Mouse (Mus musculus): ENCODE measurements around the gene Csmd2.

Gene Csmd2

DNA sequence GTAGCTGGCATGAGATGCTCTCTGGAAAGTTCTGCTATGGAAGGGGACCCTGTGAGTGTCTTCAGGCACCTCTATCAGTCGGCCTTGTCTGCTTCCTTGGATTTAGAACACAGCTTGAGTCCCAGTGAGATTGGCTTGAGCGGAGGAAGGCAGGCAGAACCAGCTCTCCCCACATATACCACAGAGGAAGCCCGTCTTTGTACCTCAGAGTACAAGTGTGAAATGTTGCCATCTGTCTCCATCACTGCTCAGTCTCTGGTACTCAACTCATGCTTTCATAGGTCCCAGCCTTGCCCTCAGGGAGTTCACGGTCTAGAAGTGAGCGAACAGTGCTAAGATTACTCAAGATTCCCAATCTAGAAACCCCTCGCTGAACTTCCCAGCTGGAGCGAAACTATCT, 352.8 kb downstream of the Csmd2 start:
- DNase-seq (ENCODE audit: low spot score) = no peak

DNA sequence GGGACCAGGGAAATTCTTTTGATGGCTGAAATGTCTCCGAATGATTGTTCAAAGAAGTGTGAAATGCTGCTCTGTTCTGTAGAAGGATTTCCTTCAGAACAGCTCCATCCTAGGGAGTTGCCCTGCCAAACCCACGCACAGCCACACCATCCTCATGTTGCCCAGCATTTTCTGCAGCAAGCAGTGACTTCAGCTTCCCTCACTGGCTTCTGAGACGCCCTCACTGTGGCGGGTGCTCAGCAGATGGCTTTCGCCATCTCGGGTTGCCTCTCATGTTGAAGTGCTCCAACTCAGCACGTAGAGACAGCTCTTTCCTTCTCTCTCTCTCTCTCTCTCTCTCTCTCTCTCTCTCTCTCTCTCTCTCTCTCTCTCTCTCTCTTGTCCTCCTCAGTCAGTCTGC, 353.7 kb downstream of the Csmd2 start:
- no peak for DNase-seq (ENCODE audit: low spot score)

DNA sequence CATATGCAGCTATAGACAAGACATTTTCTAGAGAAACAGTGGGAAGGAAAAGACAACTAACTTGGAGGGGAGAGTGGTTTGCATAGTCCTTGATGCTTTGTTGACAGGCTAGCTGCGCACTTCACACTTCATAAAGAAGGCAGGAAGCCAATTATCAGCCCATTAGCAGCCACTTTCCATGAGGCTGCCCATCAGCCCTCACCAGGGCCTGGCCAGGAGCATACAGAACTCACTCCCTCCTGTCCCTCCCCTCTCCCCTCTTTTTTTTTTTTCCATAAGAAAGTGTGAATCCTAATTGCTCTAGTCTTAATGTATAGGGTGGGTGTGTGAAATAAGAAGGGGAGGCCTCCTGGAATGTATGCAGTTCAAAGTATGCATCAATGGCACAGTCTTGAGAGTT, 354.6 kb downstream of the Csmd2 start:
- no peak for DNase-seq (ENCODE audit: low spot score)

DNA sequence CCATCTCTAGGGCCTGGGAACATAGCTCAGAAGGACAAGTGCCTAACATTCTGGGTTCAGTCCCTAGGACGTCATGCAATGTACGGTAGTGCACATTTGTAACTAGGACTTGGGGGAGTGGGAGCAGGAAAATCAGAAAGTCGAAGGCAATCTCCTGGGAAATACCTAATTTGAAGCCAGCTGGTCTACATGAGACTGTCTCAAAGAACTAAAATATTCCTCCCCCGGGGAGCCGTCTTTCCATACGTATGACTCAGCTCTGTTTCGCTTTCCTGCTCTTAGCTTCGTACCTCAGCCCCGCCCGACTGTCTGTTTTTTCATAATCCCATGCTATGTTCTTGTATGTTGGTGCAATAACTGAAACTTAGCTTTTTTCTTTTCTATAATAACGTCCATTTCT, 371.1 kb downstream of the Csmd2 start:
- DNase-seq (ENCODE audit: low spot score) = no peak

DNA sequence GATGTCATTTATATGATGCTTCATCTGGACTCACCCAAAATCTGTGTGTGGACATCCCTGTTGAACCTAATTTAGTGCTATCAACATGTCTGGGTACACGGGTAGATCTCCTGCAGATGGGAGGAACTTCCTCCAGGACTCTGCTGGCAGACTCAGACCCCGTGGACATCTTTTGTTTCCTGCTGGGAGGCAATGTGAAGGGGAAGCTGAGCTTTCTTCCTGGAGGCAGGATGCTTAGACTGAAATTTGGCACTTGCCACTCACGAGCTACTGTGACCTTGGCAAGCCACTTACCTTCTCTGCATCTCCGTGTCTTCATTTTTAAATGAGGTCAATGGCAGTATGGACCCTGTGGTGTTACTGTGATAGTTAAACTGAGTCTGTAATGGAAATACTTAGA, 378.2 kb downstream of the Csmd2 start:
- DNase-seq (ENCODE audit: low spot score) = no peak

DNA sequence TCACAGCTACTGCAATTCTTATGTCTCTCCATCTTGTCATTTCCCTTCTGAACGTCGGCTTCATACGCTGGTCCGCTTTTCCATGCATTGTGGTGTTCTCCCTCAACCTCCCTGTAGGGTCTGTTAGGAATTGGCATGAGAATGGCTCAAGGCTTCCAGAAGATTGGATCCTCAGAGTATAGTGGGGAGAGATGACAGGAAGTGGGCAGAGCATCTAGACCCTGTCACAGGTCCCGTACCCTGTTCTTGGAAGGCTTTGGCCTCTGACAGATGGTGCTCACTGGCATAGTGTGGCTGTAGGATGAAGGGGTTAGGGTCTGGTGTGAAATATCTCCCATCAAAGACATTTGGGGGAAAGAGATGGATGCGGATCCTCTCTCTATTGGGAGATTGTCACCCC, 380.4 kb downstream of the Csmd2 start:
- DNase-seq (ENCODE audit: low spot score) = no peak

DNA sequence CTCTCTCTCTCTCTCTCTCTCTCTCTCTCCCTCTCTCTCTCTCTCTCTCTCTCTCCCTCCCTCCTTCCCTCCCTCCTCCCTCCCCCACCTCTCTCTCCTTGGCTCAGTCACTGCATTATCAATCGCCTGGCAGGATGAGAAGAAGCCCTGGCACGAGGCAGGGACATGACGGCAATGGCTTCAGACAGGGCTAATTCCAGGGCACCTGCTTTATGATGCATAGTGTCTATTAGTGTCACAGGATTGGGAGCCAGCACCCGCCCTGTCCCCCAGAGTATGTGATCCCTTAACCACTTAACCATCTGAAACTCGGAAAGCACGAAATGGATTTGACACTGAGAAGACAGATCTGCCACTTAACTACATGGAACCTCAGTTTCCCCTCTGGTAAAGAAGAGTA, 384.1 kb downstream of the Csmd2 start:
- DNase-seq (ENCODE audit: low spot score) = no peak

DNA sequence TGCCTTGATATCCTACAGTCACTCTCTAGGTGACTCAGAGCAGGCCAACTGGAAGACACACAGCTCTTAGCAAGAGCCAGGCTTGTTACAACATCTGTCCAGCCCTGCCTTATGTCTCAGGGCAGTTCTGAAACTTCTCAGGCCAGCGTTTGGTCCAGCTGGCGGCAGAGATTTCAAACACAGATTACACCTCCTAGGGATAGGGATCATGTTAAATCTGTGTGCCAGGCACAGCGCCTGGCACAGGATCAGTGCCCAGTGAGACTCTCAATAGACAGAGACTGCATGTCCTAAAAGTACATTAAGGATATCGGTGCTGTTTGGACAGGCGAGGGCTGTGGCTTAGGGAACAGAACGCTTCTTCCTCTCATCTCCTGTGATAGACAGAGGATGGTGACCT, 385.5 kb downstream of the Csmd2 start:
- no peak for DNase-seq (ENCODE audit: low spot score)

DNA sequence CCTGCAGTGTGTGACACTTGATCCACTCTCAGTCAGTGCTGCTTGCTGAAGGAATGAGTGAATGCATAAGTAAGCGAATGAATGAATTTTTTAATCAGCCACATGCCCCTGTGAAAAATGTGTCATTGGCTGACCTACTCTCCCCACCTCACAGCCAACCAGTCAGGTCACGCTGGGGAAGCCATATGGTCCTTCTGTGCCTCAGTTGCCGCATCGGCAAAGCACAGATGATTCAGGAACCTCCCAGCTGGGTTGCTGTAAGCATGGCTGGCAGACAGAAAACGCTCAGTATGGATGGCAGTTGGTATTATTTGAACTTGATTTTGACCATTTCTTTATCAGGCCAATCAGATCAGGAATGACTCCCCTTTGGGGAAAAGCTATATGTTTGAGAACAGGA, 386.4 kb downstream of the Csmd2 start:
- DNase-seq (ENCODE audit: low spot score) = no peak

DNA sequence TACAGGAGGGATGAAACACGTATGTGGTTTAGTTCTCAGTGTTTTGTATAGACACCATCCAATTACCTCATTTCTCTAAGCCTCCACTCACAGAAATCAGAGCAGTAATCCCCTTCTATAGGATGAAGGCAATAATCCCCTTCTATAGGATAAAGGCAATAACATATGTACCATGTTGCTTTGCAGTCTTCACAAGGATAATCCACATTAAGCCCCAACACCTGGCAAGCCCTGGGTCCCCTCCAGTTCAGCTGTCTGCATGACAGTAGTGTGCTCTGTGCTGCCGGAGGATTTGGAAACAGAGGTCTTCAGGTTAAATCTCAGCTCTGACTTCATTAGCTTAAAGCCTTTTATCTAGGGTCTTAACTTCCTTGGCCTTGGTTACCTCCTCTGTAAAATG, 391.3 kb downstream of the Csmd2 start:
- DNase-seq (ENCODE audit: low spot score) = no peak

DNA sequence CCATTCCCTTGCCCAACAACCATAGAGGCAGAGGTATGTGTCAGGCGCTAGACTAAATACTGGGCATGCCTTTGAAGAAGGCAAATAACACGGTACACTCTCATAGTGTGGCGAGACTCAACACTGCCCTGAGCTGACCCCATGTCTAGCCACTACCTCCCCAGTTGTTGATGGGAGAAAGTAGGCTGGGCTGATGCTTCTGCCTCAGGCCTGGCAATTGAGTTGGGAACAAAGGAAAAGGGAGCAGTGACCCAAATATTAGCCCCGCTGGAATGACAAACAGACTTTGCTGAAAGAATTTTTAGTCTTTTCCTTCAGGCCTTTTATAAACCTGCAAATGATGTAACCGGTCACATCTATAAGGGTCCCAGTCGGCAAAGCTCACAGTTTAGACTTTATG, 393.7 kb downstream of the Csmd2 start:
- DNase-seq (ENCODE audit: low spot score) = no peak

DNA sequence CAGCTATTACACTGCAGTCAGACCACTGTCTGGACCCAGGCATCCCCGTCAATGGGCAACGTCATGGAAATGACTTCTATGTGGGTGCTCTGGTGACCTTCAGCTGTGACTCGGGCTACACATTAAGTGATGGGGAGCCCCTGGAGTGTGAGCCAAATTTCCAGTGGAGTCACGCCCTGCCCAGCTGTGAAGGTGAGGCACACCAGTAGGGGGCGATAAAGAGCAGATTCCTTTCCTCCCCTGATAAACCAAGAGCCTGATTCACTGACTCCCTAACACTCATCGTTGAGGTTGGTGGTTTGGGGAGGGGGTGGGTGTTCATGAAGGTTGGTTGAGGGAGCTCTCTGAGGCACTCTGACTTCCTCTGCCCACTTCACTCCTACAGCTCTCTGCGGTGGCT, 396.1 kb downstream of the Csmd2 start:
- no peak for DNase-seq (ENCODE audit: low spot score)

DNA sequence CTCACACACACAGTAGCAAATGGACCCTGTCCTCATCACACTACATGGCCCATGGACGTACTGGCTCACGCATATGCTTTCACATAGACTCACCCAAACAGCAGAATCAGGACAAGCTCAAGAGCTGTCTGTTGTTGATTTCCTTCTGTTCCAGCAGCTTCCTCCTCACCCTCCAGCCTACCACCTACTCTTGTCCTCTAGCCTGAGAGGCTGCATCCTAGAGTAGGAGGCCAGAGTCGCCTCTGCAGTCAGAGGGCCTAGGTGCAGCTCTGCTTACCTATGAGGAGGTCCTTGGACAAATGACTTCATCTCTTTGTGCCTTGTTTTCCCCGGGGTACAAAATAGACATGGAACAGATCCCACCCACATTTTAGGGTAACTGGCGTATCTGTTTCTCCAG, 403.8 kb downstream of the Csmd2 start:
- DNase-seq (ENCODE audit: low spot score) = no peak

DNA sequence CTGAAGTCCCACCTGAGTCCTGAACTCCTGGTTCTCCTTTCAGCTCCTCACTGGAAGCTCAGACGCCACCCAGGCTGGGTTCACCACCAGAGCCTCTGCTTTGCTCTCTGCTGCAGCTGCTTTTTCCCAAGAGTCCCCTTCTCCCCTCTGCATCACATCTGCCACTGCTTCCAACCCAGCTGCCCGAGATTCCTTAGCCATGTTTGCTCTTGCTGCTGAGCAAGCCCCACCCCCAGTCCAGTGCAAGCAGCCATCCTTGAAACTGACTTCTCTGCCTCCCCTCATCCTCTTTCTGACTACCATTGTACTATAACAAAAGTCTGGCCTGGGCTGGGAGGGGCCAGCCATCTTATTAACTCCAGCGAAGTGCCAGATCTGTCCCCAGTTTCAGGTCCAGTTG, 404.6 kb downstream of the Csmd2 start:
- DNase-seq (ENCODE audit: low spot score) = no peak

DNA sequence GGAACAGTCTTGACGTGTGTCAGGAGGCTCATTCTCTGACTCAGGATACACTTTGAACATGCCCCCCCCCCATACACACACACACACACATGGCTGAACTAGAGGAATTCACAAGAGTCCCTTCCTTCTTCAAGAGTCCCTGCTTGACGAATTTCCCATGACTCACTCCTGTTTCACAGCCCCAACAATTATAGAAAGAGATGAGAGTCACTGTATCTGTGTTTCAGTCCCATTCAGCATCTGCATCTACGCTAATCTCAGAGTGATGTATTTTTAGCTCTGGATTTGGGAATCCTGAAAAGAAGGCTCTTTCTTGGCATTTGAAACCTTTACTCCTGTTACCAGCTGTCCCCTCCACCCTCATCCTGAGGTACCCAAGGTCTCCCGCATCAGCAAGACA, 406.2 kb downstream of the Csmd2 start:
- no peak for DNase-seq (ENCODE audit: low spot score)

DNA sequence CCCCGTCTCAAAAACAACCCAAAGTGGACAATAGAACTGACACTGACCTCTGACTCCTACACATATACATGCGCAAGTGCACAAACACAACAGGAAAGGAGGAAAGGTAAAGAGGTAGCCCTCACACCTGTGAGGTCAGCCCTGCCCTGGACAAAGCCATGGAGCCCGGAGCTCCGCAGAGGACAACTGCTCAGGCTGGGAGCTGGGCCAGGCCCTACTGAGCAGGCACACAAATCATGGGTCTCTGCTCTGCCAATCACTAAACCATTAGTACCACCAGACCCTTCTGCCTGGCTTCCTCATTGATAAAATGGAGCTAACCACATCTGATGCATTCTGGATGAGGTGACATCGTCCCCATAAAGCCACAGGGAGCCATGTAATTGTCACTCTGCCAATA, 409.0 kb downstream of the Csmd2 start:
- no peak for DNase-seq (ENCODE audit: low spot score)

DNA sequence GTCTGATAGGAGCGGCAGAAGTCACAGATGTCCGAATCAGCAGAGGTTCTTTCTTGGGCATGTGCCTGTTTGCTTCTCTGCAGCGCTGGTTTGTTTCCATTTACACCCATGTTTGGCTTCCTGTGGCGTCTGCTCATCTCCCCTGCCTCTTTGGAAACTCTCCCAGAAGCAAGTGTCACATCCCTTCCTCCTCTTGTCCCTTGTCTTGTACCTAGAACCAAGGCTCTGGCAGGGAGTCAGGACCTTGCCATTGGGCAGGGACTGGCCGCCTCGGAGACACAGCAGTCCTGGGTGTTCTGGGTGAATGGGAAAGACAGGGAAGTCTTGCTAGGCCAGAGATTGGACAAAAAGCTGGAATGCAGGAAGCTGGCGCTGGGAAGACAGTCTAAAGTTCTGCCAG, 410.1 kb downstream of the Csmd2 start:
- no peak for DNase-seq (ENCODE audit: low spot score)

DNA sequence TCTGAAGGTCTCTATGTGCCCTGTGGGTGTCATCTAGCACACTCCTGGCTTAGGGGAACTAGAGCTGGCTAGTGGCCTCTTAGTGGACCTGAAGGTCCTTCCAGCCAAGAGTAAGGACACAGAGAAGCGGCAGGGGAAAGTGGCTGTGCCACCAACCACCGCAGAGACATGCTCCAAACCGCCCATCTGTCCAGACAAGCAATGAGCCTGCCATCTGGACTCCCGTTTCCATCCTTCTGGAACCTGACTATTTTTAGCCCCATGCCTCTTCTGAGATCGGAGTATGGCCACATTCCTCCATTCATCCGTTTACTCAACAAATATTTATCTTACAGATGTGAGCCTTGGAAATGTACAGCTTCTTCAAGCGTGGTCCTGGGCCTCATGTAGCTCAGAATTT, 411.3 kb downstream of the Csmd2 start:
- no peak for DNase-seq (ENCODE audit: low spot score)

DNA sequence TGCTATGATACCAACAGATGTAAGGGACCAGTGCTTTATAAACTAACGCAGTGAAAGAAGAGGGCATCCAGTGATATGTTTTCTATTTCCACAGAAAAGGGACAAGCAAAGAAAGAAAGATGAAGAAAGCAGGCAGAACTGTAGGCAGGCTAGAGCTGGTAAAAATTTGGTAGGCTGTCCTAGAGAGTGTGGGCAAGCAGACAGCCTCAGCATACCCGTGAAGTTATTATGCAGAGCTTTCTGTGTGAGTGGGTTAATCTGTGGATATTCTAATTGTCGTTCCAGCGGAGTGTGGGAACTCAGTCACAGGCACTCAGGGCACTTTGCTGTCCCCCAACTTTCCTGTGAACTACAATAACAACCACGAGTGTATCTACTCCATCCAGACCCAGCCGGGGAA, 412.4 kb downstream of the Csmd2 start:
- no peak for DNase-seq (ENCODE audit: low spot score)

DNA sequence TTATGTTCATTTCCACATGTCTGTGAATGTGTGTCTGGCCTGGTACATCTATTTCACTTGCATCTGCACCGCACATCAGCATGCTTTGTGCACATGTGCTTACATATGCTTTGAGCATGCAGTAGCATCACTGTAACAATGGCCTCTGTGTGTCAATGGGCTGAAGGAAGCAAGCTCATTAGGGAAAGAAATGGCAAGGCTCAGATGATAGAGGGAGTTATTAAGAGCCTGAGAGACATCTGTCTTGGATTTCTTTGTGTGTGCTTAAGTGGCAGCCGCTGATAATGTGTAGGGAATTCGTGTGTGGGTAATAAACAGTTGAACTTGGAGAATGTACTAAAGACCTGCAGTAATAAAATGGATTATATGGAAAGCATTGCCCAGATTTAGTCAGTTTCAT, 413.9 kb downstream of the Csmd2 start:
- no peak for DNase-seq (ENCODE audit: low spot score)

DNA sequence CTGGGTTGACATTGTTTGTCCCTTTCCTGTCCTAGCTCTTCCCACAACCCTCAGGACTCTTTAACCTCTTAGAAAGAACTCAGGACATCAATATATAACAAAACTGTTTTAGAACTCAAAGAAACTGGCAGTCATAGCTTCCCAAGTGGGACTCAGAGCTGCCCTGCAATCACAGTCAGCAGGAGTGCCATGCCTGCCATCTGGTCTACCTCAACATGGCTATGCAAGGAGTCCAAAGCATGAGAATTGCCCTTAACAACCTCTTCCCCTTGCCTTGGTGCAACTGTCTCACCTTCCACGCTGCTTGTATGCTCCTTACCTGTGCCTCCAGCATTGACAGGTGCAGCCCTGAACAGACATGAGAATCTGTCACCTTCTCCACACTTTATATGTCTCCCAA, 415.0 kb downstream of the Csmd2 start:
- DNase-seq (ENCODE audit: low spot score) = no peak

DNA sequence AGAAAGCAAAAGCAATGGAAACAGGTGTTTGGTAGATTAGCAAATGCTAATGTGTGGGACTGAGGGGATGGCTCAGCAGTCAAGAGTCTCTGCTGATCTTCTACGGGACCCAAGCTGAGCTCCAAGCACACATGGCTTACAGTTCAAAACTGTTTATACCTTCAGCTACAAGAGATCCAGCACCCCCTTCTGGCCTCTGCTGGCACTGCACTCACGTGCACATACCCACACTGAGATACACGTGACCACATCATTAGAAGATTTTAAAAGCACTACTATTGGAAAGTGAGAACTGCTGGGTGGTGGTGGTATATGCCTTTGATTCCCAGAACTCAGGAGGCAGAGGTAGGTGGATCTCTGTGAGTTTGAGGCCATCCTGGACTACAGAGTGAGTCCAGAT, 417.9 kb downstream of the Csmd2 start:
- no peak for DNase-seq (ENCODE audit: low spot score)

DNA sequence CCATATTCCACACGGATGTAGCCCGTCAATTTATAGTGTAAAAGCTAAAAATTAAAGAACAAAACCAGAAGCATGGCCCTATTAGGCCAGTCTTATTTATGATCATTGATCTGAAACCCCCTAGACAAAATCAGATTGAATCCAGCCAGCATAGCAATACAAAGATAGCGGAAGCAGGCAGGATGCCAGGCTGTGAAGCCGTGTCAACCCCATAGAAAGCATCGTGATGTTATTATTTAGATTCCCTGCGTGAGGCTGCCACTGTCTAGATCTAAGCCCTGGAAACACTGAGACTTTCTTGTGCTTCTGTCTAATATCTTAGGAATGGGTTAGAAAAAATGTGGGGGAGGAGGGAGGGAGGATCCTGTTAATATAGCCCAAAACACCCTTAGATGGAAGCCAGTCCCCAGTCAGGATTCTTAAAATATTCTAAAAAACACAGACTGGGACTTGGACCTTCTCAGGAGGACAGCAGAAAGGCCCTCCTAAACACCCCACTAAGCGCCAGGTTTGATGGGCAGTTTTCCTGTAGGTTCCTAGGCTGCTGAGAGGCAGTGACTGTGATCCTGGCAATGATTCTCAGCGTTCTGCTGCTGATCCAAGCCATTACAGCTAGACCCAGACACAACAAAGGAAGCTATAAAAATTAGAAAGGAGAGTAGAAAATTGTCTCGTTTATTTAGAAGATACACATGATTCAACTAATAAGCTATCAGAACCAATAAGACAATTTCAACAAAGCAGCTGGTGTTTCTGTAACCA, 419.6 kb downstream of the Csmd2 start:
- no peak for DNase-seq (ENCODE audit: low spot score)

DNA sequence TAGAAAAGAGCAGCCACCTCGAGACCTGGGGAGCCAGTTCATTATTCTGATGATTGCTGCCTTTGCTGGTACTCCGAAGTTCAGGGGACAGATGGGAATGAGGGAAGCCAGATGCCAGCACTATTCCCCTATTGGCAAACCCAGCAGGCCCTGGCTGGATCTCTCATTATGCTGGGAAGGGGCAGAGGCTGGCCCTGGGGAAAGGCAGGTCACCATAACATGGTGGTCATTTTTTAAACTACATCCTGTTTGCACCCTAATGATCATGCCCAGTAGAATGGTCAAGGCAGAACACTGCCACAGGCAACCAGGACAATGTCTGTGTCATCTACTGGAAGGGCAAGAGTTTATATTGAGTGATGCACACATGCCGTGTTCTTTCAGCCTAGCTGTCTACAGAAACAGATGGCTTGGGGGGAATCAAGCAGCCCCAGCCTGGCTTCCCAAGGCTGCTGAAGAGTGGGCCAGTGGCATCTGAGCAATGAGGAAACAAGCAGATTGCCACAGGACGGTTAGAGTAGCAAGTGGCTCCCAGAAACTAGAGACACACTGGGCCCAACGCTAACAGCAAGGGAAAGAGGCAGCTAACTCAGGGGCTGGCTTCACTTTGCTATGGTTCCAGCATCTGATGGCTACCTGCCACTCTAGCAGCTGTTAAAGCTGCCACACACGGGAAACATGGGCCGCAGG, 424.4 kb downstream of the Csmd2 start:
- DNase-seq (ENCODE audit: low spot score) = no peak

Measured in adipocyte (in vitro differentiated cells).